Mouse (Mus musculus): Measurements from ENCODE around the gene Celf2. TPM values are rescaled to one million over a fixed set of nuclear protein-coding genes. Genes with fewer than 3 reads are reported as not detected.

Gene Celf2
- polyA plus RNA-seq, 1 experiment: 17.4 TPM

DNA sequence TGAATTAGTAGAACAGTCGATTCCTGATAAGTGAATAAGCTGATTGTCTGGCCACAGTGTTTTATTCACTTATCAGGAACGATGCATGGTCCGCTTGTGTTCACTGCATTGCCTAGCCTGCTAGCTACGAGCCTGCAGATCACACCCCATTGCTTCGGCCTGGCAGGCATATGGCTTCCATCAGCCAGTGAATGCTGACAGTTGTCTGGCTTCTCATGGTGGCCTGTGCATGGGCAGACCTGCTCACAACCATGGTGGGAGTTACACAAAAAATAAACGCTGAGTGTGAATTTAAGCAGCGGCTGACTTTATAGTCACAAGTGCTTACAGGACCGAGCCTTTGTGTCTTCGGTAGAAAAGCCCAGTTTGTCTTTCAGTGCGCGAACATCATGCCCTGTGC is 969.3 kb downstream of the Celf2 start:
- no peak for TF ChIP-seq CTCF (IDR thresholded peaks at IDR 0.05; ENCODE audit: control insufficient read depth, insufficient read depth, insufficient replicate concordance, low read depth, low read length)
- no peak for TF ChIP-seq POLR2A (IDR thresholded peaks at IDR 0.05; ENCODE audit: control insufficient read depth, low read depth, low read length)
- H3K36me3 ChIP-seq (ENCODE audit: control insufficient read depth, insufficient read depth, low read length): no peaks in the 10 kb centered on the region
- H3K4me1 ChIP-seq (ENCODE audit: control insufficient read depth, insufficient read depth, low read length): no peaks in the 10 kb centered on the region

DNA sequence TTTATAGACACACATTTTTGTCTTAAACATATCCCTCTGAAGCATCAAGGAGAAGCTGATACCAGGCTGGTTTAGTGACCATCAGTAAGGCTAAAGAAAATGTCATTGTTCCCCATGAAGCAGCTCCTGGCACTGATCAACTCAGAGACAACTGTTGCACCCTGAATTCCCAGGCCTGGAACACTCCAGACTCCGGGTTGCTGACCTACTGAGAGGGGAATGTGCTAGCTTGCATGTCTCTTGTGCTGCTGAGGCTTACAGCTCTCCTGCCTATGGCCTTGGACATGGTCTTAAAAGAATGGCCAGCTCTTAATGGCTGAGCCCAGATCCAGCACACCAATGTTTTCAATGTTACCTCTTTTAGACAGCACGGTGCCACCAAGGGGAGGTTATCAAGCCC is 970.9 kb downstream of the Celf2 start:
- H3K27ac ChIP-seq (ENCODE audit: control insufficient read depth, insufficient read depth, low read depth, low read length): no peak overlapping the region
- no peak overlapping the region for H3K4me3 ChIP-seq (ENCODE audit: control insufficient read depth, low read depth, low read length)
- no peaks in the 10 kb centered on the region for H3K4me1 ChIP-seq (ENCODE audit: control insufficient read depth, insufficient read depth, low read length)
- no peaks in the 10 kb centered on the region for H3K27me3 ChIP-seq (ENCODE audit: control insufficient read depth, insufficient read depth, low read length)
- H3K36me3 ChIP-seq (ENCODE audit: control insufficient read depth, insufficient read depth, low read length): no peaks in the 10 kb centered on the region
- TF ChIP-seq POLR2A (IDR thresholded peaks at IDR 0.05; ENCODE audit: control insufficient read depth, low read depth, low read length): no peak
- no peak for TF ChIP-seq CTCF (IDR thresholded peaks at IDR 0.05; ENCODE audit: control insufficient read depth, insufficient read depth, insufficient replicate concordance, low read depth, low read length)

More for the DNA sequence above, 969.3 kb downstream of the Celf2 start:
- H3K27ac ChIP-seq (ENCODE audit: control insufficient read depth, insufficient read depth, low read depth, low read length): no peak overlapping the region
- H3K27me3 ChIP-seq (ENCODE audit: control insufficient read depth, insufficient read depth, low read length): no peaks in the 10 kb centered on the region
- no peak overlapping the region for H3K4me3 ChIP-seq (ENCODE audit: control insufficient read depth, low read depth, low read length)

DNA sequence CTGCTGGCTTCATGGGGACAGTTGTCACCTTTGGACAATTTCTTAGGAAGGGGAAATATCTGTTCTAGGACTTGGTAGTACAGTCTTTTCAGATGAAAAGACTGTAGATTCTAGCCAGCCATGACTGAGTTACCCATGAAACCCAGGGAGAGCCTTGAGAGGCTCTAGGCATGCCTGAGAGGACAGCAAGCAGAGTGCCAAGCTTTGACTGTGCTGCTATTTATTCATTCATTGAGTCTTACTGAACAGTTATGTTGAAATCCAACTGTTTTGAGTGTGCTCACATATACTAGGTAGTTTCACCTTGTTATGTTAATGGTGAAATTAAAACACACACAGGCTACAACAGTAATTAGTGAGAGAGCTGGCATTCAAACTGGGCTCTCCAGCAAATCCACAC is 971.3 kb downstream of the Celf2 start:
- H3K36me3 ChIP-seq (ENCODE audit: control insufficient read depth, insufficient read depth, low read length): no peaks in the 10 kb centered on the region
- no peak overlapping the region for H3K27ac ChIP-seq (ENCODE audit: control insufficient read depth, insufficient read depth, low read depth, low read length)
- H3K27me3 ChIP-seq (ENCODE audit: control insufficient read depth, insufficient read depth, low read length): no peaks in the 10 kb centered on the region
- no peaks in the 10 kb centered on the region for H3K4me1 ChIP-seq (ENCODE audit: control insufficient read depth, insufficient read depth, low read length)
- no peak overlapping the region for H3K4me3 ChIP-seq (ENCODE audit: control insufficient read depth, low read depth, low read length)
- no peak for TF ChIP-seq CTCF (IDR thresholded peaks at IDR 0.05; ENCODE audit: control insufficient read depth, insufficient read depth, insufficient replicate concordance, low read depth, low read length)
- TF ChIP-seq POLR2A (IDR thresholded peaks at IDR 0.05; ENCODE audit: control insufficient read depth, low read depth, low read length): no peak

DNA sequence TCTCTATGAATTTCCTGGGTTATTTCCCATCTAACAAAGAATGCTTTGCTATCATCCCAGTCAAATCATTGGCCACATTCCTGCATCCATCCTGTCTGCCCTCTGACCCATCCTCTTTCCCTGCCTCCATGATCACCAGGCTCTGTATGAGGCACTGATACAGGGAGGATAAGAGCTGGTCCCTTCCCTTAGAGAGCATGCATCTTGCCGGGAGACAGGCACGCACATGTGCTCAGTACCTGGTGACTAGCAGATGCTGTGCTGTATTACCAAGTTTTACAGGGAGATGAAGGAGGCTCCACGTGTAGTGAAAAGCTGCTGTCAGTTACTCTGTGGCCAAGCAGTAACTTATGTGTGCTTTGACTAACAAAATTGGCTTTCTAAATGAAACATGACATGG is 972.0 kb downstream of the Celf2 start:
- Histone ChIP-seq H3K27me3 (ENCODE audit: control insufficient read depth, insufficient read depth, low read length) (no peaks in the 10 kb centered on the region), H3K4me1 (ENCODE audit: control insufficient read depth, insufficient read depth, low read length) (no peaks in the 10 kb centered on the region), H3K36me3 (ENCODE audit: control insufficient read depth, insufficient read depth, low read length) (no peaks in the 10 kb centered on the region), H3K4me3 (ENCODE audit: control insufficient read depth, low read depth, low read length) (no peak overlapping the region), H3K27ac (ENCODE audit: control insufficient read depth, insufficient read depth, low read depth, low read length) (no peak overlapping the region)
- TF ChIP-seq POLR2A (IDR thresholded peaks at IDR 0.05; ENCODE audit: control insufficient read depth, low read depth, low read length) (no peak), CTCF (IDR thresholded peaks at IDR 0.05; ENCODE audit: control insufficient read depth, insufficient read depth, insufficient replicate concordance, low read depth, low read length) (no peak)

DNA sequence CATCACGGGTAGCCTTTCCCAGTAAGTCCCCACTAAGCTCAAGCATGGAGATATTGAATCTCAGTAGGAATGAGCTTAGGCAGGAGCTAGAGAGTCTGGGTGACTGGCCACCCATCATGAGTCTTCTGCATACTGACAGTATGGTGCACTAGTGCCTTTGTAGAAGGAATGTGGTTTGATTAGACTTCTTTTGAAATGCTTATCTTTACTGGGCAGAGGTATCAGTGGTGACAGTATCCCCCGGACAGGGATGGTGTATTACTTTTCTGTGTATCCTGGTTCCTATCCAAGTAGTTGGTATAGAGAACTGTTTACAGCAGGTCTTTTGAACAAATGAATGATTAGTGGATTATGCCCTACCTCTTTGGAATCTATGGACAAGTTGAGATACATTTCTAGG is 973.0 kb downstream of the Celf2 start:
- Histone ChIP-seq H3K4me3 (ENCODE audit: control insufficient read depth, low read depth, low read length) (no peak overlapping the region), H3K27ac (ENCODE audit: control insufficient read depth, insufficient read depth, low read depth, low read length) (no peak overlapping the region), H3K4me1 (ENCODE audit: control insufficient read depth, insufficient read depth, low read length) (no peaks in the 10 kb centered on the region), H3K36me3 (ENCODE audit: control insufficient read depth, insufficient read depth, low read length) (no peaks in the 10 kb centered on the region), H3K27me3 (ENCODE audit: control insufficient read depth, insufficient read depth, low read length) (no peaks in the 10 kb centered on the region)
- TF ChIP-seq POLR2A (IDR thresholded peaks at IDR 0.05; ENCODE audit: control insufficient read depth, low read depth, low read length) (no peak), CTCF (IDR thresholded peaks at IDR 0.05; ENCODE audit: control insufficient read depth, insufficient read depth, insufficient replicate concordance, low read depth, low read length) (no peak)

DNA sequence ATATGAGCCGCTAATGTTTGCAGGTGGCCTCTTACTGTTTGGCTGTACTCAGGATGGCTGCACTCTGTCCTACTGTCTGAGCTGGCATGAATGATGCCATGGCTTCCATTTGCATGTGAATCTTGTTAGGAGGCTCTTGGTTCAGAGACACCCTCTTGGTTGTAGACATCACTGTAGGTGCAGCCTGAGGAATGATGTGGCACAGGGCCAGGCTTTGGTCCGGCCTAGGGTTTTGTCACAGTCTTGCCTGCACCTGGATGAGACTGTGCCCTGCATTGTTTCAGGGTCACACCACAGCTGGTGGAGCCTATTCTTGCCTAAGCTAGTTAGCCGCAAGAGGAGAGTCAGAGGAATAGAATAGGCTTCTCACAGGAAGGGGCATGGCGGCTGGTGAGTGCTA is 977.0 kb downstream of the Celf2 start:
- Histone ChIP-seq H3K27me3 (ENCODE audit: control insufficient read depth, insufficient read depth, low read length) (no peaks in the 10 kb centered on the region), H3K27ac (ENCODE audit: control insufficient read depth, insufficient read depth, low read depth, low read length) (no peak overlapping the region), H3K4me3 (ENCODE audit: control insufficient read depth, low read depth, low read length) (no peak overlapping the region), H3K4me1 (ENCODE audit: control insufficient read depth, insufficient read depth, low read length) (no peaks in the 10 kb centered on the region), H3K36me3 (ENCODE audit: control insufficient read depth, insufficient read depth, low read length) (no peaks in the 10 kb centered on the region)
- TF ChIP-seq CTCF (IDR thresholded peaks at IDR 0.05; ENCODE audit: control insufficient read depth, insufficient read depth, insufficient replicate concordance, low read depth, low read length): no peak
- no peak for TF ChIP-seq POLR2A (IDR thresholded peaks at IDR 0.05; ENCODE audit: control insufficient read depth, low read depth, low read length)

DNA sequence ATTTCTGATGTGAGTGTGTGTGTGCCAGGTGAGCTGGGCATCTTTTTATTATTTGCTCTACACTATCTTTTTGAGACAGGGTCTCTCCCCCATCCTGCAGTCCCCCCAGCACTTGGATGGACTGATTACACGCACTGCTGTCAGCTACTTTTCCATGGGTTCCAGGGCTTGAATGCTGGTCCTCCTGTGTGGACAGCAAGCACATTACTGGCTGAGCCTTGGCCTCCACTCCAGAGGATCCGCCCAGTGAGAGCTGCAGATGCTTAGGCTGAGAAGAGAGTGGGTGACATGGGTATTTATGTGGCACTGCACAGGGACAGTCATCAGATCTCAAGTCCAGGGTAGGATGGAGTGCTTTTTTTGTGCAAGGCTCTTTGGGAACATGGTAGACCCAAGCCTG is 981.3 kb downstream of the Celf2 start:
- TF ChIP-seq POLR2A (IDR thresholded peaks at IDR 0.05; ENCODE audit: control insufficient read depth, low read depth, low read length): no peak
- no peak for TF ChIP-seq CTCF (IDR thresholded peaks at IDR 0.05; ENCODE audit: control insufficient read depth, insufficient read depth, insufficient replicate concordance, low read depth, low read length)
- no peak overlapping the region for H3K4me3 ChIP-seq (ENCODE audit: control insufficient read depth, low read depth, low read length)
- H3K36me3 ChIP-seq (ENCODE audit: control insufficient read depth, insufficient read depth, low read length): no peaks in the 10 kb centered on the region

DNA sequence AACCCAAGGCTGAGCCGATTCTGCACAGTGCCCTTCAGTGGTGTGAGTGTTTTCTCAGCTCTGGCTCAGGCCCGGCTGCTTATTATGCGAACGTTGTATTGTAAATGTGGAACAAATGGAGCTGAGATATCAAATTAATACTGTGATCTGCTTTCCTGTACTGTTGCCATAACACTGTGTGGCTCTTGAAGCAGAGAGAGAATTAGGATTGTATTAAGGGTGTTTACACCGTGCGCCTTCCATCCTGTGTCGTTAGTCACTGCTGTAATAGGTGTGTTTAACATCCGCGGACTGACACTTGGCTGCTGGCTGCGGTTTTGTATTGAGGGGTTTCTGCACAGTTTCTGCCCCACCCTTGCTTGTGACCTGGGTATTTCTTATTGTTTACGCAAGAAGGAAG is 982.5 kb downstream of the Celf2 start:
- TF ChIP-seq CTCF (IDR thresholded peaks at IDR 0.05; ENCODE audit: control insufficient read depth, insufficient read depth, insufficient replicate concordance, low read depth, low read length): no peak
- TF ChIP-seq POLR2A (IDR thresholded peaks at IDR 0.05; ENCODE audit: control insufficient read depth, low read depth, low read length): no peak
- no peaks in the 10 kb centered on the region for H3K27me3 ChIP-seq (ENCODE audit: control insufficient read depth, insufficient read depth, low read length)
- no peak overlapping the region for H3K4me3 ChIP-seq (ENCODE audit: control insufficient read depth, low read depth, low read length)
- H3K27ac ChIP-seq (ENCODE audit: control insufficient read depth, insufficient read depth, low read depth, low read length): no peak overlapping the region
- H3K4me1 ChIP-seq (ENCODE audit: control insufficient read depth, insufficient read depth, low read length): no peaks in the 10 kb centered on the region
- no peaks in the 10 kb centered on the region for H3K36me3 ChIP-seq (ENCODE audit: control insufficient read depth, insufficient read depth, low read length)

More for the DNA sequence above, 981.3 kb downstream of the Celf2 start:
- Histone ChIP-seq H3K27me3 (ENCODE audit: control insufficient read depth, insufficient read depth, low read length) (no peaks in the 10 kb centered on the region), H3K4me1 (ENCODE audit: control insufficient read depth, insufficient read depth, low read length) (no peaks in the 10 kb centered on the region), H3K27ac (ENCODE audit: control insufficient read depth, insufficient read depth, low read depth, low read length) (no peak overlapping the region)
